Mouse (Mus musculus) kidney, postnatal 36 days (tissue): Measurements from ENCODE around the gene Rpl28.
"Not testable (repeated sequence)": the region's sequence is repeated elsewhere in the genome, so short reads cannot be mapped to it uniquely, and the experiment has no call there.

Experiments used
- DNase-seq, 2 experiments: peaks; one replicate each; pipeline ENCODE4 v3.0.0; 2021 to 2022; ENCODE audit warnings: mixed read lengths in 2 of 2

Rpl28 gene

GRCm38 (mm10) chr7:4783667-4784268, 8.9 kb upstream of the Rpl28 start:
- DNase-seq: no peak

GRCm38 (mm10) chr7:4788499-4789435, 3.9 kb upstream of the Rpl28 start:
- peak; percentile 59 to 80 for DNase-seq

- peak; percentile 88 to 93 for DNase-seq
These were observed 3.2 kb upstream of the Rpl28 start, which contains the start of gene Tmem238 for GRCm38 (mm10) chr7:4789436-4789935. Tmem238 (minus strand) TSS chr7:4789656.

GRCm38 (mm10) chr7:4793248-4793647, 574 bp downstream of the Rpl28 start:
- peak in 1 of 2 experiments; percentile 30 for DNase-seq

- no peak for DNase-seq
These were observed 1.0 kb downstream of the Rpl28 start for GRCm38 (mm10) chr7:4793674-4794073.

GRCm38 (mm10) chr7:4794631-4795168, 2.0 kb downstream of the Rpl28 start:
- DNase-seq: no peak

GRCm38 (mm10) chr7:4795767-4796433, 3.2 kb downstream of the Rpl28 start:
- DNase-seq: peak; percentile 37 to 52

GRCm38 (mm10) chr7:4802247-4802646, 9.6 kb downstream of the Rpl28 start:
- DNase-seq: no peak

GRCm38 (mm10) chr7:4806716-4807115, 14.0 kb downstream of the Rpl28 start:
- peak; percentile 52 to 62 for DNase-seq

- DNase-seq: not testable (repeated sequence)
These were observed 18.5 kb downstream of the Rpl28 start for GRCm38 (mm10) chr7:4811131-4811530.

- DNase-seq: no peak
These were observed 19.2 kb downstream of the Rpl28 start for GRCm38 (mm10) chr7:4811842-4812302.

- peak; percentile 99 to 100 for DNase-seq
These were observed 19.8 kb downstream of the Rpl28 start, which contains the start of gene Ube2s for GRCm38 (mm10) chr7:4812303-4813104. Ube2s (minus strand) TSS chr7:4812590.

- DNase-seq: no peak
These were observed 20.6 kb downstream of the Rpl28 start for GRCm38 (mm10) chr7:4813105-4813791.

- no peak for DNase-seq
These were observed 23.9 kb downstream of the Rpl28 start for GRCm38 (mm10) chr7:4816559-4816958.

- not testable (repeated sequence) for DNase-seq
These were observed 28.3 kb downstream of the Rpl28 start for GRCm38 (mm10) chr7:4820925-4821324.

GRCm38 (mm10) chr7:4821690-4822089, 29.0 kb downstream of the Rpl28 start:
- no peak for DNase-seq

- DNase-seq: peak in 1 of 2 experiments; percentile 36
These were observed 29.7 kb downstream of the Rpl28 start for GRCm38 (mm10) chr7:4822162-4822907.

GRCm38 (mm10) chr7:4825365-4825764, 32.7 kb downstream of the Rpl28 start:
- DNase-seq: no peak

- DNase-seq: no peak
These were observed 37.8 kb downstream of the Rpl28 start for GRCm38 (mm10) chr7:4830476-4830875.

- DNase-seq: peak in 1 of 2 experiments; percentile 51
These were observed 43.1 kb downstream of the Rpl28 start for GRCm38 (mm10) chr7:4835631-4836327.
